Mouse (Mus musculus) limb, embryonic 14.5 days (tissue): ENCODE results near the gene Chst3. TPM values are rescaled to one million over a fixed set of nuclear protein-coding genes. Genes with fewer than 3 reads are reported as not detected.

ENCODE experiments used
- ATAC-seq: fragments of 200-750 bp; cut with Nextera tagmentation; 2 replicates; pipeline ENCODE4 v1.8.0; 2017; ENCODE audit warnings: low read depth, moderate number of reproducible peaks, moderate TSS enrichment; ENCODE audit not compliant: low FRiP score
- DNase-seq: peaks from one replicate; pipeline ENCODE4 v3.0.0-alpha.2; 2015; ENCODE audit warnings: low spot score
- H3K27ac ChIP-seq: fragments of 300-500 bp; sonication (generic); replicated peaks from 2 replicates; pipeline ENCODE4 v1.5.1; 2014; ENCODE audit warnings: low read depth, mild to moderate bottlenecking, low read length, moderate library complexity, mixed read lengths
- H3K27me3 ChIP-seq: fragments of 300-500 bp; sonication (generic); 2 replicates; pipeline ENCODE4 v1.6.1; 2014; ENCODE audit warnings: low read length, mixed read lengths; ENCODE audit not compliant: control insufficient read depth, insufficient read depth
- H3K36me3 ChIP-seq: fragments of 300-500 bp; sonication (generic); 2 replicates; pipeline ENCODE4 v1.6.1; 2014; ENCODE audit warnings: mild to moderate bottlenecking, low read length, moderate library complexity, mixed read lengths; ENCODE audit not compliant: control insufficient read depth, insufficient read depth
- H3K4me1 ChIP-seq: fragments of 300-500 bp; sonication (generic); 2 replicates; pipeline ENCODE4 v1.6.1; 2014; ENCODE audit warnings: antibody characterized with exemption, low read length, mixed read lengths; ENCODE audit not compliant: control insufficient read depth, insufficient read depth
- H3K4me2 ChIP-seq: fragments of 300-500 bp; sonication (generic); replicated peaks from 2 replicates; pipeline ENCODE4 v1.6.1; 2014; ENCODE audit warnings: low read depth, mild to moderate bottlenecking, low read length, moderate library complexity; ENCODE audit not compliant: severe bottlenecking
- H3K4me3 ChIP-seq: fragments of 300-500 bp; sonication (generic); replicated peaks from 2 replicates; pipeline ENCODE4 v1.5.1; 2014; ENCODE audit warnings: low read length
- H3K9ac ChIP-seq: fragments of 300-500 bp; sonication (generic); 2 replicates; pipeline ENCODE4 v1.6.1; 2014; ENCODE audit warnings: mild to moderate bottlenecking, low read depth, low read length, moderate library complexity; ENCODE audit not compliant: severe bottlenecking
- H3K9me3 ChIP-seq: fragments of 300-500 bp; sonication (generic); 2 replicates; pipeline ENCODE4 v1.6.1; 2016; ENCODE audit warnings: low read length; ENCODE audit not compliant: control insufficient read depth
- POLR2A ChIP-seq: fragments of 200-500 bp; IDR thresholded peaks from 2 replicates; pipeline ENCODE4 v1.8.0; 2012; ENCODE audit warnings: inconsistent platforms, mild to moderate bottlenecking, moderate library complexity, borderline replicate concordance; ENCODE audit not compliant: insufficient read depth, insufficient read length; ENCODE audit errors: extremely low read depth
- WGBS: fragments of 180-500 bp; shearing (Covaris S2); extraction: QIAGEN DNeasy Blood & Tissue Kit; methylation state at CpG from one replicate; pipeline ENCODE4 v1.1.7; 2014; 5-methylcytosine and 5-hydroxymethylcytosine counted together
- polyA plus RNA-seq, 2 experiments: library from polyadenylated mRNA; depleted of rRNA in 1 of 2; stranded (reverse) in 1 of 2; unstranded in 1 of 2; fragments of >200 nt; fragmentation: Nextera tagmentation in 1 of 2; extraction: Ambion mirVana in 1 of 2; gene quantifications; 2 replicates each; pipeline versions ENCODE4 v1.2.1 to v1.2.3; 2012 to 2014

Chst3 gene
- polyA plus RNA-seq, 2 experiments: 2.0 to 7.7 TPM

- TF ChIP-seq POLR2A: no peak
- 84% methylated on average over 4 of the region's 4 CpGs for WGBS
- Histone ChIP-seq H3K4me1 (peaks cover 26% of the 10 kb centered on the region), H3K9ac (no peak overlapping the region), H3K36me3 (no peaks in the 10 kb centered on the region), H3K27me3 (no peaks in the 10 kb centered on the region), H3K4me3 (no peak overlapping the region), H3K9me3 (no peaks in the 10 kb centered on the region), H3K4me2 (no peak overlapping the region), H3K27ac (no peak overlapping the region)
- DNase-seq (no peak), ATAC-seq (no peak)
Observed at GRCm38 (mm10) chr10:60220607-60221006, 1.5 kb upstream of the Chst3 start.

- 72% methylated on average over 5 of the region's 5 CpGs for WGBS
- H3K4me3 ChIP-seq: peak overlapping the region; percentile 75; the same call in 1 of the 2 replicates
- peaks cover 31% of the 10 kb centered on the region for H3K4me1 ChIP-seq
- H3K36me3 ChIP-seq: no peaks in the 10 kb centered on the region
- no peak for ATAC-seq
- no peaks in the 10 kb centered on the region for H3K27me3 ChIP-seq
- no peak for TF ChIP-seq POLR2A
- no peak overlapping the region for H3K9ac ChIP-seq
- no peaks in the 10 kb centered on the region for H3K9me3 ChIP-seq
- peak overlapping the region; percentile 66 for H3K4me2 ChIP-seq
- no peak for DNase-seq
- H3K27ac ChIP-seq: no peak overlapping the region
Observed at GRCm38 (mm10) chr10:60220042-60220523, 1.0 kb upstream of the Chst3 start.

DNA sequence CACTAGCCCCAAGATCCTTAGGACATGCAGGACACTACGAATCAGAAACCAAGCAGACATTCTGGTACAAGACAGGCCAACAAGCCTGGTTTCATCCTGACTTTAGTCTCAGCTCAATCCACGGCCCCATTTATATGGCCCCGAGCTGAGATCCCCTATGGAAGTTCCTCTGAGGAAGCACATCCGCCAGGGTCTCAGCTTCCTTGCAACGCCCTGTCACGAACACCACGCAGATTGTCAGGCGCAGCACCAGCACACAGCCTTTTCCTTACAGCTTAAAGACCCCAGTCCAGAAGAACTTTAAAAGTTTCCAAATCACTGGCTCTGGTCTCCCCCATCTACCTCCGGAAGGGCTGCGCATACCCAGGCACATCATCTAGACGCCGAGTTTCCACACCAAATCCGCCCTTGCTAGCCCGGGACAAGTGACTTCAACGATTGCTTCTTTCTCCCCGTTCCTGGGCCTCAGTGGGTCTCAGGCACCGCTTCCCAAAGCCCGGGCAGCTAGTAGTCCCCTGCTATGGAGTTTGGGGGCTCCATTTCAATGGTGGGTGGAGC lies 948 bp downstream of the Chst3 start:
- Histone ChIP-seq H3K9ac (peak overlapping the region; percentile 85), H3K36me3 (no peaks in the 10 kb centered on the region), H3K27me3 (no peaks in the 10 kb centered on the region), H3K9me3 (no peaks in the 10 kb centered on the region), H3K4me3 (peak overlapping the region; percentile 75), H3K4me2 (peak overlapping the region; percentile 66), H3K27ac (peak overlapping the region; percentile 84), H3K4me1 (peaks cover 42% of the 10 kb centered on the region)
- DNase-seq (no peak), ATAC-seq (0 out of 2 replicates have a peak, but pooled peaks have one; percentile 9)
- no peak for TF ChIP-seq POLR2A
- WGBS: 4% methylated on average over 18 of the region's 18 CpGs

DNA sequence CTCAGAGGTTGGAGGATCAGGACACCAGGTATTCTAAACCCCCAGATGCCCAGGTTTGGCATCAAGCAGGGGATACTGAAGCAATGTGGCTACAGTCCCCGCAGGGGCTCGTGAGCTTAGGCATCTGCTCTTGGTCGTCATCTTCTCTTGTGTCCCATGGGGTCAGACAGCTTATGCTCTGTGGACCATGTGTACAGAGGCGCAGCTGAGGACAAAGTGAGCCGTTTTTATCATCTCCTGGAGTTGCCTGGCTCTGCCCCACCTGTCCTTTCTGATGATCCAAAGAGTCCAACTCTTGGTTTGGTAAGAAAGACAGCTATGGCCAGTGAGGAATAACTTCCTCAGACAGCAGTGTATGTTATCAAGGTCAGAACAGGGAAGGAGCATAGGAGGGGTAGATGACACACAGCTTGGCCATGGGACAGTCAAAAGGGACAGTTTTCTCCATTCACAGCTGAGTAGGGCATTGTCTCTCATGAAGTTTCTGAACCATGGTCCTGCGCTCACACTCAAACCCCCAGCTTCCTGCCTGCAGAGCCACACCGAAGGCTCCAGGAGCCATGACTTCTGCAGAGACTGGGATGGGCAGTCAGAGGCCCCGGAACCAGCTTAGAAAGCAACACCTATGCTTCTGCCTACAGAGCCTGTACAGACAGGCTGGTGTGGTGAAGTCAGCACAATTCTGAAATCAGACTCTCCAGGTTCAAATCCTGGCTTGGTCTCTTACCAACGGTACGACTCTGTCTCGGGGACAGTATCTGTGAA lies 2.5 kb downstream of the Chst3 start:
- H3K4me1 ChIP-seq: peaks cover 45% of the 10 kb centered on the region
- ATAC-seq: no peak
- H3K9me3 ChIP-seq: no peaks in the 10 kb centered on the region
- H3K4me3 ChIP-seq: no peak overlapping the region
- WGBS: 86% methylated on average over 11 of the region's 11 CpGs
- no peak for DNase-seq
- H3K27ac ChIP-seq: no peak overlapping the region
- peak overlapping the region; percentile 66; the same call in 1 of the 2 replicates for H3K4me2 ChIP-seq
- TF ChIP-seq POLR2A: no peak
- no peaks in the 10 kb centered on the region for H3K27me3 ChIP-seq
- 0 out of 2 replicates have a peak overlapping the region, but pooled peaks have one; percentile 5 for H3K9ac ChIP-seq
- H3K36me3 ChIP-seq: no peaks in the 10 kb centered on the region

- H3K9ac ChIP-seq: no peak overlapping the region
- DNase-seq (no peak), ATAC-seq (no peak)
- WGBS: 66% methylated on average over 14 of the region's 14 CpGs
- H3K9me3 ChIP-seq: no peaks in the 10 kb centered on the region
- no peaks in the 10 kb centered on the region for H3K27me3 ChIP-seq
- no peak overlapping the region for H3K27ac ChIP-seq
- H3K4me2 ChIP-seq: 0 out of 2 replicates have a peak overlapping the region, but pooled peaks have one; percentile 3
- peaks cover 45% of the 10 kb centered on the region for H3K4me1 ChIP-seq
- no peak overlapping the region for H3K4me3 ChIP-seq
- TF ChIP-seq POLR2A: no peak
- no peaks in the 10 kb centered on the region for H3K36me3 ChIP-seq
Observed at GRCm38 (mm10) chr10:60215077-60215960, 3.7 kb downstream of the Chst3 start.
